Mouse (Mus musculus): ENCODE results near the gene Epas1. TPM values are rescaled to one million over a fixed set of nuclear protein-coding genes. Genes with fewer than 3 reads are reported as not detected.

Gene Epas1
- total RNA-seq (2021): 100 to 1,000 TPM; 165 to 202 TPM
- long read RNA-seq, experiment 1, partial matches to known transcripts: 14 of 14 reads
- long read RNA-seq, experiment 1, other reads (novel, unspliced or antisense): 0 of 14 reads
- long read RNA-seq, experiment 2, full-length matches to known transcripts: 5 of 13 reads
- long read RNA-seq, experiment 2, partial matches to known transcripts: 2 of 13 reads
- long read RNA-seq, experiment 2, other reads (novel, unspliced or antisense): 6 of 13 reads

GRCm38 (mm10) chr17:86753130-86753821 lies at the start of gene Epas1:
TSS of gene Epas1 (plus strand) at chr17:86753700.
- DNase-seq: peak; percentile 94 to 95

- no peak for DNase-seq
These were observed 48.3 kb upstream of the Epas1 start for GRCm38 (mm10) chr17:86705236-86705635.

GRCm38 (mm10) chr17:86706467-86706866 lies 47.0 kb upstream of the Epas1 start:
- no peak for DNase-seq

DNA sequence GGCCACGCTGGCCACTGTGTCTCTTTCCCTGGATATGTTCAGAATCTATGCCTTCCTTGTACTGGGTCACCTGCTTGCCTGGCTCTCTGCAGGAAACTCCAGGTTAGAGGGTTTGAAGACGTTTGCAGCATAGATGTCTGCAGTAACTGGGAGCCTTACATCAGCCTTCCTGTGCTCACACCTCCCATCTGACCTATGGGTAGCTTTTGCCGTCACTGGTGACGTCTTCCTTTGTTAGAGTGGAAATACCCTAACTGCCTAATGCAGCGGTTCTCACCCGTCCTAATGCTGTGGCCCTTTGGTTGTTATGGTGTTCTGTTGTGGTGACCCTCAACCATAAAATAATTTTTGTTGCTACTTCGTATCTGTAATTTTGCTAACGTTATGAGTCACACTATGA lies 43.7 kb upstream of the Epas1 start:
- no peak for DNase-seq

GRCm38 (mm10) chr17:86710379-86710778 lies 43.1 kb upstream of the Epas1 start:
- DNase-seq: peak in 1 of 2 experiments; percentile 8

GRCm38 (mm10) chr17:86711949-86712348 lies 41.6 kb upstream of the Epas1 start:
- DNase-seq: peak in 1 of 2 experiments; percentile 3

- no peak for DNase-seq
These were observed 40.9 kb upstream of the Epas1 start for GRCm38 (mm10) chr17:86712601-86713000.

- DNase-seq: peak; percentile 36 to 58
These were observed 39.9 kb upstream of the Epas1 start for GRCm38 (mm10) chr17:86713591-86713990.

DNA sequence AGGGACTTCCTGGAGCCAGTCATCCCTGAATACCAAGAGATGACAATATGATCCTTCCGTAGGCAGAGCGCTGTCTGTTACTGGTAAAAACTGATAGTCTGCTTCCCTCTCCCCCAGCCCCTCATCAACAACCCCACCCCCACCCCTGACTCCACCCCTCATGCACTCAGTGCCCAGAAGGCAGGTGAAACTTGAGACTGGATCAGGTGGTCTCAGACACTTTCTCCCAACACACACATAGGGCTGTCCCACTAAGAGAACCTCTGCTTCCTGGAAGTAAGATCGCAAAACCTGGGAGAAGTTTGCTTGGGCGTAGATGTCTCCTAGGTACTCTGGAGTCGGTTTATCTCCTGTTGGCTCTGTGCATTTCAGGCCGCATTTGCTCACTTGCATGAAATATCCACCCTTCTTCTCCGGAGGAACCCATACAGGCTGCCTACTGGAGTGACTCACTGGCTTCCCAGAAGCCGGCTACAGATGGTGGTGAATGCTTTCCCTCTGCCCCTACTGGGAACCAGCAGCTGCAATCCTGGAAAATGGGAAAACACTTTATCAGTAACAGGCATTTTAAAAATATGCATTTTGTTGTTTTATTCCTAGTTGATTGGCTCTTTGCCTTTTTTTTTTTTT lies 28.6 kb upstream of the Epas1 start:
- DNase-seq: no peak

DNA sequence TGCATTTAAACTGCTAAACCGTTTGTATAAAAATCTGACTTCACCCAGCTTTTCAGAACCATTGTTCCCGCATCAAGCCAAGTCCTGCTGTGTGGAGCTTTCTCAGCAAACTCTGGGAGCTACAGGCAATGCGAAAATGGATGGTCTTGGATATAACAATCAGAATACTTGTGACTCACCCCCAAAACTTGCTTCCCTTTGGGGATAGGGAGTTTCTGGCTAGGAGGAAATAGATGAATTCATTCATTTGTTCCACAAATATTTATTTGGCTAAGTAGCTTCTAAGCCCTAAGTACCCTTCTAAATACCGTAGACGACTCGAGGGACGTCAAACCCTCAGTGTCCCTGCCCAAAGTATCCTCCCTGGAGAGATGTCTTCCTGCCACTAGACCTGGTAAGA lies 27.0 kb upstream of the Epas1 start:
- DNase-seq: no peak

- DNase-seq: no peak
These were observed 26.5 kb upstream of the Epas1 start for GRCm38 (mm10) chr17:86727031-86727430.

DNA sequence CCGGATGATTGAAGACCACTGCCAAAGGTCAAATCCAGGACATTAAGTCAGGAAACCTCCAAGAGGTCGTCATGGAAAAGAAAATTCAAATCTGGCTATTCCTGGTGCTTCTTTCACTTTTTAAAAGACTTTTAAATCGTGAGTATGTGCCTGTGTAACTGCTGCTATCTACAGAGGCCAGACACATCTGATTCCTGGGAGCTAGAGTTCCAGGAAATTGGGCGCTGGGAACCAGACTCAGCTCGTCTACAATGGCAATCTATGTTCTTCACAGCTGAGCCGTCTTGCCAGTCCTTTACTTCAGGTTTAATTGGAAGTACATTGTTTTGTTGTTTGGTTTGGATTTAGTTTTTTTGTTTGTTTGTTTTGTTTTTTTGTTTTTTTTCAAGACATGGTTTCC lies 22.2 kb upstream of the Epas1 start:
- DNase-seq: no peak

GRCm38 (mm10) chr17:86732024-86732423 lies 21.5 kb upstream of the Epas1 start:
- DNase-seq: peak; percentile 79 to 85

GRCm38 (mm10) chr17:86732522-86732921 lies 21.0 kb upstream of the Epas1 start:
- no peak for DNase-seq

DNA sequence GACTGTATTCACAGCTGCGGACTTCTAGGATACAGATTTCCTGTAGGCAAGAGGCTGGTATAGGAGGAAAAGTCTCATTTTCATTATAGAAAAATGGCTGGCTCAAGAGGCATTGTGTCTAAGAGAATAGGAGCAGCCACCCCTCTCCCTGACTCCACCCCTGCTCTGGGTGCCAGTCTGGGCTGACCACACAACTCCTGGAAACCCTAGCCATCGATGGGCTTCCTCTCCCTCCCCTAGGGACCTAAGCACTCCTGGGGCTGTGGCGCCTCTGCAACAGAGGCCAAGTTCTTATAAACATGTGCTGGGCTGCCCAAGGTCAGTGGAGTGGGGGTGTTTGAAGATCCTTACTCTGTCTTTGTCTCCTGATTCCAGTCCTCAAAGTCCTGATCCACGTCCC lies 19.9 kb upstream of the Epas1 start:
- DNase-seq: peak; percentile 21 to 38

DNA sequence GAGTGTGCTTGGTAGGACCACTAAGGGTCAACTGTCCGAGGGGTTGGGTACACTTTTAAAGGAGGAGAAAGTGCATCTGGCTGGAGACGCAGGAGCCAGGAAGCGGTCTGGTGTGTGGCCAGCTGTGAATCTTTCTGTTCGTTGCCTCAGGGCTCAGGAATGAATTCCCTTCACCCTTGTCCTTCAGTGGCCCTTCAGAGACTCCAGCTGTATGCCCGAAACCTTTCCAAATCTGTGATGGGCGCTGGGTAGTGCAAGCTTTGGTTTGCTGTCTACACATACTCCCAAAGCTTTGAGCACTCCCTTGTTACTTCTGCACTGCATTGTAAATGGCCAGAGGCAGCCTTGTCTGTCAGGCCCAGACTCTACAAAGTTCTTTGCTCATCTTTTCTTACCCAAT lies 15.0 kb upstream of the Epas1 start:
- DNase-seq: no peak

DNA sequence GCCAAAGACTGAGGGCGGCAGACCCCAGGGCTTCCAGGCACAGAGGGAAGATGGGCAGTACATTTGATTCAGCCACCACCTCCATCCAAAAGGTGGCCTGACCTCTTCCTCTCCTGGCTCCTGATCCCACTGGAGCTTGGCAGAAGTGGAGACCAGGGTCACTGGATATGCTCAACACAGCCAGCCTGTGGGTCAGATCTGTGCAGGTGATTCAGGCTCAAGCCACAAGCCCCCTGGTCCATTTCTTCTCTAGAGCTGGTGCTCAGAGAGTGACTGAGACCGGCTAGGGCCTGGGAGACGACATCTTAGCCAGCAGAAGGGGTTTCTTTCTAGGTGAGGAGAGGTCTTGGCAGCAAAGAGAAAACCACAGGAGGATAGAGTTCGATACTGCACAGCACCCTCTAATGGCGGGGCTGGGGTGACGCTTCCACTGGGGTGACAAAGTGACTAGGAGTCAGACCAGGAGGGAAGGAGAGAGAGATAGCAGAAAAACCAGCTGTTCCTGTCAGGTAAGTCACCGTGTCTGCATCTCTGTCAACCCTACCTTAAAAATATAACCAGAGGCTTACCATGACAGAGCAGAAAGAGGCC lies 10.1 kb upstream of the Epas1 start:
- peak in 1 of 2 experiments; percentile 33 for DNase-seq

DNA sequence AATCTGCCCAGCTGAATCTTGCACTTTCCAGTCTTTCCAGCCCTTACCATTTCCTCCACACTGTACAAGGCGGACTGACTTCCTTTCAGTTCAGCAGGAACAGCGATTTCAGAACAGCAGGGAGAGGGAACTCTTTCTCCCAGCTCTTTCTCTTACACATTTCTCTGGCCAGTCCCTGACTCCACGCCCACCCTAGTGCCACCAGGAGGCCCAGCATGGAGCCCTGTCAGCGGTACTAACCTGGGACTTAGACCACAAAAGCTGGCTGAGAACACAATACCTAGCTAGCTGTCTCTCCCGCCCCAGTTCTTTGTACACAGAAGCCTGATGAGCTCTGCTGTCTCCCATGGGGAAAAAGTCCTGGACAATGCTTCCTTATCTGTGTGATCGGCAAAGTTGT lies 8.6 kb upstream of the Epas1 start:
- DNase-seq: no peak

GRCm38 (mm10) chr17:86751373-86751871 lies 2.1 kb upstream of the Epas1 start:
- DNase-seq: no peak

DNA sequence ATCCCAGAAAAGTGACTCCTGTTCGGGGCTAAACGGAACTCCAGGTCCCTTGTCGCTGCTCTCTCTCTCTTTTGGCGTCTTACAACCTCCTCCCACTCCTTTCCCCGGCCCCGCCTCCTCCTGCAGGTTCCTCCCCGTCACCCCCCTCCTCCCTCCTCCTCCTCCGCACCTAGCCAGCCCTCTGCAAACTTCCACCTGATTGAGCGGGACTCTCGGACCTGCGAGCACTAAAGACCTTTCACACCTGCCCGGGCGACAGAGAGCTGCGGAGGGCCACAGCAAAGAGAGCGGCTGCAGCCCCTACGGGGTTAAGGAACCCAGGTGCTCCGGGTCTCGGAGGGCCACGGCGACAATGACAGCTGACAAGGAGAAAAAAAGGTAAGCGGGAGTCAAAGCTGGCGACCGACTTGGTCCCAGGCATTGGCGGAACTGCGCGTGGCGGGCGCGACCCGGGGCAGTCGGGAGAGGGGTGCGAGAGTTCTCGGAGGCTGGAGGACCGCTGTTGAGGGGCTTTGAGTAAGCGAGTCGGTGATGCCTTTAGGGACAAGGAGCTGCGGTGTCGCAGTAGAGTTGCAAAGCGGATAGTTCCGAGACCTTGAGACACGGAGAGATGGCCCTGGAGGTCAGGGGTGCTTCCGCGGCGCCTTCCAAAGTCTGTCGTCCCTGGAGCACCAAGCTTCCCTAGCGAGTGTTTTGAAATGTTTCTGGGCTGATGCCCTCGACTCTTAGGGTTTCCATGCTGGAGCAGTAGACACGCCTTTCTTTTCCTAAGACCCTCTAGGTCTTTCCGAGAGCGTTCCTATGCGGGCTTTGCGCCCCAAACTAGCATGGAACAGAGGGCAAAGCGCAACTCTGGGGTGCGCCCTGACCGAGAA lies 668 bp downstream of the Epas1 start:
- peak; percentile 79 to 88 for DNase-seq

DNA sequence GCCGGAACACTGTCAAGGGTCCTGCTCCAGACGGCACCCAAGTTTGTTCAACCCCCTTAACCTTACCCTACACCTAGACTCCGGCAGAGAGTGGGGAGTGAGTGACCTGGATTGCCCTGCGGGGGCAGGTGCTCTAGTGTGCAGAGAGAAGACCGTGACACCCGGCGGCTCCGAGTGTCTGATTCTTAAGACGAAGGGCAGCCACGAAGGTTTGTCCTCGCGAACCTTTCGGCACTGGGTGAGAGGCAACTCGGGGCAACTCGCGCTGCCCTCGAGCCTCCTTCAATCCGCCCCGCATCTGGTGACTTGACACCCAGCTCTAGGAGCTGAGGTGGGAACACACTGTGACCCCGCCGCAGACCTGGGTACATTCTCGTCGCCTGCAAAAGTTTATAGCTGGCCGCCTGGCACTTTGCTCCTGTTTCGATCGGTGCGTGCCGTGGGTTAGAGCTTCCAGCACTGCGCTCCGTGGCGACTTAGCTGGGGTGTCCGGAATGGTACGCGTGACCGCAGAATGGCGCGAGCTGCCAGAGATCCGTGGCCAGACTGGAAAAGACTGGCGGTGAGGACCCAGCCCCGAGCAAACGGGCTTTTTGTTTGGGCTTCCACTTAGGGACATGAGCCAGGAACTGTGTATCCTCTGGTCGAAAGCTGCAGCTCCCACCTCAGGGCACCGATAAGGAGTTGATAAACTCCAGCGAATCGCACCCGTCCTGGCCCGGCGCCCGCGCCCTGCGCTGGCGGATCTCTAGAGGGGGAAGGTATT lies 1.5 kb downstream of the Epas1 start:
- peak; percentile 71 to 79 for DNase-seq
